Mouse (Mus musculus): ENCODE data around the gene Klhl6.
"Not testable (repeated sequence)": the region's sequence is repeated elsewhere in the genome, so short reads cannot be mapped to it uniquely, and the experiment has no call there.

Klhl6 gene

DNA sequence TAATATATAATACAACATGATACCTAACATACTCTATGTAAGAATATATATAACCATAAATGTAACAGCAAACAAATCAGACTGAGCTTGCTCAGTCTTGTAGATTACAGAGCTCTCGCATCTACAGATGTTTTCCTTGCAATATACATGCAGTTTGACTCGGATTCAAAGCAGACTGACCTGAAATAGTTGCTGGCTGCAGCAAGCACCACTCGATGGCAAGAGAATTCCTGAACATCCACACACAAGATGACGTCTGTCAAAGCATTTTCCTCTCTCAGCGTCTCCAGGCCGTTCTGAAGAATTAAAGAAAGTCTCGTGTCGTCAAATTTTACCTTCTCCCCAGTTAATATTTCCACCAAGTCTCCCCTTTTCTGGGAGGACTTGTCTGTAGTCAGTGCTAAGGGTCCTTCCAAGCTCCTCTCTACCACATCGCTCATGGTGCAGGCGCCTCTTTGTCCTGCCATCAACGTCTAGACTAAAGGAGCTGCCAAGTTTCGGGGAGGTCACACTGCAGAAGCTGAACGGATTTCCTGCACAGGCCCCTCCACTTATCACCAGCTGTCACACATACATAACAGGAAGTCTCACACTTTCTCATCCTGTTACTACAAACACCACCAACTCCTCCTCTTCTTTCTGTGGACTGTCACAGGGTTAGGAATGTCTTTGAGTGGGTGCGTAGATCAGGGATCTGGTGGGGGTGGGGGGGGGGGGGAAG is at the start of gene Klhl6:
Gene Klhl6 (minus strand): TSS at position 501 of the 721 bp plus-strand sequence.
- DNase-seq (ENCODE audit: low spot score), result no peak

DNA sequence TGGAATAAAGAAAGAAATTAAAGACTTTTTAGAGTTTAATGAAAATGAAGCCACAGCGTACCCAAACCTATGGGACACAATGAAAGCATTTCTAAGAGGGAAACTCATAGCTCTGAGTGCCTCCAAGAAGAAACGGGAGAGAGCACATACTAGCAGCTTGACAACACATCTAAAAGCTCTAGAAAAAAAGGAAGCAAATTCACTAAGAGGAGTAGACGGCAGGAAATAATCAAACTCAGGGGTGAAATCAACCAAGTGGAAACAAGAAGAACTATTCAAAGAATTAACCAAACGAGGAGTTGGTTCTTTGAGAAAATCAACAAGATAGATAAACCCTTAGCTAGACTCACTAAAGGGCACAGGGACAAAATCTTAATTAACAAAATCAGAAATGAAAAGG is 44.4 kb upstream of the Klhl6 start:
- DNase-seq (ENCODE audit: low spot score), result not testable (repeated sequence)

GRCm38 (mm10) chr16:20022821-20023220 is 40.0 kb upstream of the Klhl6 start:
- no peak for DNase-seq (ENCODE audit: low spot score)

DNA sequence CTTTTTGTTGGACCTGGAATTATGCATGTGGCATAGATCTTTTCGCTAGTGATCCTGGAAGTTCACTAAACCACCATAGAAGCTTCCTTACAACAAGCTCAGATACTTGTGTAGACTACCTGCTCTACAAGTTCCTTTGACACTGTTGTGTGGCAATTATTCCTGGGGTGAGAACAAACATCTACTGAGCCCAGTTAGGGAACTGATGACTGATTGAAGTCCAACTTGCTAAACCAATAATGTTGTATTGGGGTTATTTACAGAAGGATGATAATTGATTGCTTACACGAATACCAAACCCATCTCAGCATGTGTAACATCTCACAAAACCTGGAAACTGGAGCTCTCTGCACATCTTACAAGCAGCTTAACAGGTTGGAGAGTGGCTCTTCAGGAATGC is 39.0 kb upstream of the Klhl6 start:
- DNase-seq (ENCODE audit: low spot score), result no peak

DNA sequence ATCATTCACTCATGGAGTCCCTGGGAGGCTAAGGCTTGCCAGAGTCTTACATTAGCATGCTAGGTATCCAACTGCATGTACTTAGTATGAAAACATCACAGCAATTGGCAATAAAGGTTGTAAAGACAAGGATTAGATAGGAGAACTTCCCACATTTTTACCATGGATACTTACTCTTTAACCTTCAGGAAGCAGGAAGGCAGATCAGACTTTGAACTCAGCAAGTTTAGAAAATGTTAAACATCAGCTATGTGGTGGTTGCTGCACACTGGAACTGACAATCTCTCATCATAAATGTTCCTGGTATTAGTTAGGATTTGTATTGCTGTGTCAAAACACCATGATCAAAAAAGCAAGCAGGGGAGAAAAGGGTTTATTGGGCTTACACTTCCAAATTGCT is 29.8 kb upstream of the Klhl6 start:
- DNase-seq (ENCODE audit: low spot score), result no peak

GRCm38 (mm10) chr16:20006066-20006465 is 23.2 kb upstream of the Klhl6 start:
- no peak for DNase-seq (ENCODE audit: low spot score)

GRCm38 (mm10) chr16:20000286-20000685 is 17.4 kb upstream of the Klhl6 start:
- DNase-seq (ENCODE audit: low spot score), result not testable (repeated sequence)

DNA sequence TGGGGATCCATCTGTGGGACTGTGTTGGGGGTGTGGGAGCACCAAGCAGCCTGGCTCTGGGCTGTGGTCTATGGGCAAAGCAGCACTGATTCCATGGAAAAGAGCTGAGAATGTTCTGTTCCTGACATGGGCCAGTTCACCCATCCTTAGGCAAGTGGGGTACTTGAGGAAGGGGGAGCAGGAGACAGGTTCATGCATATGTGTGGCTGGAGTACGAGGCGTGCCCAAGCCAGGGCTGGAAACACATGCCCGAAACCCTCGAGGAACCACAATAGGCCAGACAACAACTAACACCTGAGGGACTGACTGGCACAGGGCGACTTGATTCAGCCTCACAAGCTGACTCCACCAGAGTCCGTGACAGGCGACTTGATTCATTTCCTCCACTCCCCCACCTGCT is 14.8 kb upstream of the Klhl6 start:
- DNase-seq (ENCODE audit: low spot score), result no peak

DNA sequence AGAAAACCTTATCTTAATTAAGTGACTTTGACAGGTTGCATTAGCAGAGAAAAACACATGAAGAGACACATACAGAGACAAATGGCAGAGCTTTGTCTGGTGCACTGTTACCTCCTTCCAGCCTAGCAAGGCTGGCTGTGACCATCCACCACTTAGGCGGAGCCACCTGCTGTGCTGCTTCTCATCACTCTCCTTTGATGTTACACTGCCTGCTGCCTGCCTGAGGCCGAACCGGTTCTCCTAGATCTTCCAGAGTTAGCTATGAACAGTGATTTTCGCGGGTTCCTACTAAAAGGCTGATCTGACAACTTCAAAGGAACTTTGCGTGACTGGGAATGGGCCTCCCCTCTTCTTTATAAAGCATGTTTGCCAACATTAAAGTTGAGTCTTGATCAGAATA is 14.1 kb upstream of the Klhl6 start:
- not testable (repeated sequence) for DNase-seq (ENCODE audit: low spot score)

- DNase-seq (ENCODE audit: low spot score), result no peak
Observed at GRCm38 (mm10) chr16:19995818-19996217, 13.0 kb upstream of the Klhl6 start.

DNA sequence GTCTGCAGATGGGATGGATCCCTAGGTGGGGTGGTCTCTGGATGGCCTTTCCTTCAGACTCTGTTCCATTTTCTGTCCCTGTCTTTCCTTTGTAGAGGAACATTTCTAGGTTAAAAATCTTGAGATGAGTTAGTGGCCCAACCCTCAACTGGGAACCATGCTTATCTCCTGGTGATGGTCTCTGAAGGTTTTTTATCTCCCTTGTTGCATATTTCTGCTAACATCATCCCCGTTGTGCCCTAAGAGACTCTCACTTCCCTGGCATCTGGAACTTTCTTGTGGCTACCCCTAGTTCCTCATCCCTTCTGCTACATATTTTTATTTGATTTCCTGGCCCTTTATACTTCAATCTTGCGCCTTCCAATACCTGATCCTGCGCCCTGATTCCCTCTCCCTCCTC is 10.4 kb upstream of the Klhl6 start:
- no peak for DNase-seq (ENCODE audit: low spot score)

DNA sequence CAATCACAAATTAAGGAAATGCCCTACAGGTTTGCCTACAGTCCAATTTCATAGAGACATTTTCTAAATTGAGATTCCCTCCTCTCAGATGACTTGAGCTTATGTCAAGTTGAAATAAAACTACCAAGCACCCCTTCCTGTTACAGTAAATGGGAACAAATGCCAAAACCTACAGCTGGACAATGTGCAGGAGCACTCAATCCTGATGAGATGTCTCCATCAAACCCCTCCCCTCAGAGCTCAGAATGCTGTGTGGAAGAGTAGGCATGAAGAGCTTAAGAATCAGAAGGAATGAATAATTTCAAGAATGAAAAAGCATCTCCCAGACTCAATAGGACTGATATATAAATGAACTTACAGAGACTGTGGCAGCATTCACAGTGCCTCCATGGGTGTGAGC is 7.7 kb upstream of the Klhl6 start:
- no peak for DNase-seq (ENCODE audit: low spot score)

- no peak for DNase-seq (ENCODE audit: low spot score)
Observed at GRCm38 (mm10) chr16:19987589-19987988, 4.8 kb upstream of the Klhl6 start.

DNA sequence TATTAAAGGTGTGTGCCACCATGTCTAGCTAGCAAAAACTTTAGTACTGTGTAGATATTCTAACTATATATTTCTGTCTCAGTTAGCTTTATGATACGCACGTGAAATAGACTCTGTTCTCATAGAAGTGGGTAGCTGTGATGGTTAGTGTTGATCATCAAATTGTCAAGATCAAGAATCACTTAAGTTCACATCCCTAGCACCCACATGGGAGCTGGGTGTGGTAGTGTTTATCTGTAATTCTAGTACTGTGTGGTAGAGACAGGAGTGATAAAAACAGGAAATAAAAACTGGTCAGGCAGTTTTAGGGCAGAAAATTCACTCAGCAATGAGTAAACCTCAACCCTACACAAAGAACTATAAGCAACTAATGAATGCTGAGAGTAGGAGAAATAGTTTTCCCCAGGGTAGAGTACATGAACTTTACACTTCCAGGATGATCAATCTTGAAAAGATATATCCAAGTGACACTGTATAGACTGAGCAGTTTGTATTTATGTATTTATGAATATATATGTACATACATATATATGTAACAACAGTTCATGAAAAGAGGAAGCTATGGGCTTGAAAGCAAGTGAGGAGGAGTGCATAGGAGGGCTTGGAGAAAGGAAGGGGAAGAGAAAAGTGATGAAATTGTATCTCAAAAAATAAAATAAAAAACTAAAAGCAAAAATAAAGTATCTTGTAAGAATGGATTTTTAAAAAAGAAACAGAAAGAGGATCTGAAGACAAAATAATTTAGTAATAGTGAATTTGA is 2.2 kb upstream of the Klhl6 start:
- no peak for DNase-seq (ENCODE audit: low spot score)

DNA sequence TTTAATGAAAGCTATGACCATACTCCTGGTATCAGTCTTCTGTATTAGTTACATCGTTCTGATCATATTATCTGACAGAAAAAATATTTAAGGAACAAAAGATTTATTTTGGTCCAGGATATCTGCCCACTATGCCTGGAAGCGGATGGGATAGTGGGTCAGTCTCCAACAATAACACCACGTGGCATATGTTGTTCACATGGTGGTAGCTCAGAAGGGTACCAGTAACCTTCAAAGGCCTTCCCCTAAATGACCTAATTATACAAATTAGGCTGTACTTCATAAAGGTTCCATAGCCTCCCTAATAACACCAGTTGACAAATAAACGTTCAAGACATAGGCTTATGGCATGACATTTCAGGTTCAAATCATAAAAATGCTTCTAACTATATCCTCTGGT is 722 bp upstream of the Klhl6 start:
- no peak for DNase-seq (ENCODE audit: low spot score)

DNA sequence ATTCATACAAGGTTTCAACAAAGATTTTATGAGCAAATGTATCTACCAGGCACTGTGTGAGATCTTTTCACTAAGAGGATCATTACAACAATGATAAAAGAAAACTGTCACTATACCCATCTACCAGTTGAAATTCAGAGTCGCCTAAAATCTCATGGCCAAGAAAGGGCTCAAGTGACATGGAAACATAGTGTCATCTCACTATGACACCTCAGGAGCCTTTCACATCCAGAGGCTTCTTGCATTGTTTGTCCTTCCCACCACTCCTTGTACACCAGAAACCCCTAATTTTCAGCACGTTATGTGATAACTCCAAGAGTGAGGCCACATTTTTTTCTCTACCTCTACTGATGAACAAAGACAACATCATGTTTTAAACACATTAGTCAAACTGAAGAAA is 1.2 kb downstream of the Klhl6 start:
- DNase-seq (ENCODE audit: low spot score), result no peak

- no peak for DNase-seq (ENCODE audit: low spot score)
Observed at GRCm38 (mm10) chr16:19981006-19981405, 1.8 kb downstream of the Klhl6 start.

- DNase-seq (ENCODE audit: low spot score), result no peak
Observed at GRCm38 (mm10) chr16:19979755-19980154, 3.1 kb downstream of the Klhl6 start.

DNA sequence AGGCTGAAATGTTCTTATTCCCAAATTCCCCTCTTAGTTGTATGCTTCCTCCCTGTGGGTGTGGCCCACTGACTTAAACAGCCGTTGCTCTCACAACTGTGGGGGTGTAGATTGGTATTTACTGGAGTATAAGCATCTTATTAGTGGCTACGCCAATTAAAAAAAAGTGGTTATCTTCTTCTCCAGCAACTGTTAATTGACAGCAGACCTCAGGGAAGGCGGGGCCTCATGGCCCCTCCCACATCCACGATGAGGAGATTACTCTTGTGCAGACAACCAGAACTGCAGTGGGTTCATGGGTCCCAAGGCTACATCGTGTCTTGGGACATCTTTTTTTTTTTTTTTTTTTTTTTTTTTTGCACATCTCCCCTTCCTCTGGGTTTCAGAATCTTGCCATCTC is 5.6 kb downstream of the Klhl6 start:
- DNase-seq (ENCODE audit: low spot score), result no peak

- DNase-seq (ENCODE audit: low spot score), result no peak
Observed at GRCm38 (mm10) chr16:19976825-19977224, 6.0 kb downstream of the Klhl6 start.

DNA sequence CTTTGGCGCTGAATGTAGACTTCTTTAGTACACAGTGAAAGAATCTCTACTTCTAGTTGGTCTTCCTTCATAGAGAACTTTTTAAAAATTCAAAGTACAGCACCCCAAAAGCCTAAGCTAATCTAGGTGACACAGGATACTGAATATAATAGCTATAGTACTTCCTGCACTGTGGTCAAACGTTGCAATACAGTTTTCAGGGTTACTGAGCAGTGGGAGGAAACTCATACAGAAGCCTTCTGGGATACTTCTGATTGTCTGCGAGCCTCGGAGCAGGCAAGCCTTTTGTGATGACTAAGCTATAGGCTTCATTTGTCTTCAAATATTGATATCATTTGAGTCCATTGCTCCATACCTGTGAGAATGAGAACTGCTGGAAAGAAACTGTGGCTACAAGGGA is 7.4 kb downstream of the Klhl6 start:
- no peak for DNase-seq (ENCODE audit: low spot score)

DNA sequence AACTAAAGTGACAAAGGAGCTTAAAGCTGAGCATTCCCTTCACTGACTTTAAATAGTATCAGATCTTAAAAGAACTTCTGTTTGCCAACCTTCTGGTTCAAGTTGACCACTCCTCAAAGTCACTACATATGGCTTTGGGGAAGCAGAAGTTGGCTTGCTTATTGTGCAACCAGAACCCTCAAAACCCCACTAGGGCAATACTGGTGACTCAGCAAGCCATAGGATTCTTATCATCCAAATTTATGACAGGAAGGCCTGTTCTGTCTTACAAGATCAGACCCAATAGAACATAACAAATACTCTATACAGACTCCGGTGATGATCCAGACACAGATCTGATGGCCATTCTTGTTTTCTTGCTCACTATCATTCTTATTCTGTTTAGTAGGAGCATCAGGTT is 9.4 kb downstream of the Klhl6 start:
- no peak for DNase-seq (ENCODE audit: low spot score)

GRCm38 (mm10) chr16:19972736-19973350 is 10.0 kb downstream of the Klhl6 start:
- no peak for DNase-seq (ENCODE audit: low spot score)
